Comparison of ENCODE assay signal across 25 mouse cellular contexts in the genomic region with DNA sequence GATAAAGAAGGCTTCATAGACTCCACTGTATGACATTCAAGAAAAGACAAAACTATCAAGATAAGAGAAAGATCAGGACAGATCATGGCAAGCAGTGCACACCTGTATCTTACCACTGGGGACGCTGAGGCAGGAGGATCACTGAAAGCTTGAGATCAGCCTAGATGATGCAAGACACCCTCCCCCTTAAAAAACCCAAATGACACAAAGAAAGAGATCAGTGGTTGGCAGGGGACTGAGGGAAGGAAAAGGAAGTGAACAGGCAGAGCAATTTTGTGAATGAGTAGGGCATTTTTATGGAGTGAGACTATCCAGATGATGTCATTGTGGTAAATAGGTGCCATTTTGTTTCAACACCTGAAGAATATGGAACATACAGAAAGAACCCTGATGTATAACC. TPM values are rescaled to one million over a fixed set of nuclear protein-coding genes. Genes with fewer than 3 reads are reported as not detected.
DNase-seq lines count a peak whose midpoint lies in the region; ATAC-seq and TF ChIP-seq lines count a peak whose summit lies in the region.
"Had no signal": no experiment of that assay in that cellular context is flagged by ENCODE, and none has a peak within 500 bp of the region (broad histone marks: within the 10 kb centered on the region; RNA-seq: fewer than 3 reads in every experiment).

No protein-coding gene starts in this region.

- H3K4me2 ChIP-seq in midbrain, embryonic 13.5 days (replicated peaks), result no peak overlapping the region
- H3K4me2 ChIP-seq: heart, embryonic 11.5 days; heart, embryonic 15.5 days; hindbrain, embryonic 14.5 days had no signal

- TF ChIP-seq CTCF in C2C12 (IDR thresholded peaks at IDR 0.05; ENCODE audit: control insufficient read depth, insufficient read depth, insufficient read length), result no peak
- TF ChIP-seq CTCF in embryonic fibroblast, embryonic 13.5 days (IDR thresholded peaks at IDR 0.05; ENCODE audit: borderline replicate concordance, insufficient read depth, low read length), result no peak

- ATAC-seq in midbrain, embryonic 13.5 days, result no peak
- ATAC-seq: forebrain, embryonic 14.5 days; forebrain, postnatal 0 days; hindbrain, postnatal 0 days; inflammation-experienced regulatory T-cells, adult 6 months; intestine, embryonic 16.5 days had no signal

- peak overlapping the region; percentile 57; the same call in 1 of the 2 replicates for H3K27ac ChIP-seq in embryonic fibroblast, embryonic 13.5 days (ENCODE audit: insufficient read depth, low read length)
- H3K27ac ChIP-seq in midbrain, embryonic 13.5 days, result no peak overlapping the region
- H3K27ac ChIP-seq: hindbrain, embryonic 14.5 days; hindbrain, postnatal 0 days had no signal

- intact Hi-C loops in left cerebral cortex, postnatal 14 days (cut with DNase I), result no loop called here

- peak; percentile 79 for DNase-seq in 3T3-L1 (ENCODE audit: low read depth, low spot score)
- no peak for DNase-seq in adrenal gland, postnatal 14 days
- no peak for DNase-seq in left cerebral cortex, postnatal 14 days (ENCODE audit: low spot score in 2 of 2)
- DNase-seq: adrenal gland, adult 2 months; adrenal gland, postnatal 25 days; cerebellum, adult 11-12 months; cerebellum, adult 8-10 months; cerebellum, postnatal 10 days; cerebellum, postnatal 36 days; forebrain, postnatal 0 days; gastrocnemius, adult 2 months; gastrocnemius, postnatal 14 days; heart, adult 11 months; heart, postnatal 10 days; heart, postnatal 36 days had no signal

- no peak for TF ChIP-seq POLR2A in embryonic fibroblast, embryonic 13.5 days (IDR thresholded peaks at IDR 0.05; ENCODE audit: low read depth, low read length)

- no peaks in the 10 kb centered on the region for H3K79me2 ChIP-seq in C2C12 (ENCODE audit: control insufficient read depth, insufficient read depth)

- H3K36me3 ChIP-seq in C2C12 (ENCODE audit: control insufficient read depth, insufficient read depth), result peaks cover 5% of the 10 kb centered on the region
- H3K36me3 ChIP-seq in midbrain, embryonic 13.5 days, result peaks cover 16% of the 10 kb centered on the region; the same call in 1 of the 2 replicates

- H3K9ac ChIP-seq in midbrain, embryonic 13.5 days (replicated peaks), result no peak overlapping the region
- H3K9ac ChIP-seq: forebrain, postnatal 0 days; hindbrain, embryonic 14.5 days had no signal

- H3K27me3 ChIP-seq in C2C12 (ENCODE audit: control insufficient read depth, insufficient read depth, insufficient read length), result no peaks in the 10 kb centered on the region
- no peaks in the 10 kb centered on the region for H3K27me3 ChIP-seq in midbrain, embryonic 13.5 days
- H3K27me3 ChIP-seq: heart, embryonic 15.5 days had no signal

- H3K9me3 ChIP-seq in midbrain, embryonic 13.5 days, result no peaks in the 10 kb centered on the region
- H3K9me3 ChIP-seq: heart, embryonic 15.5 days had no signal

- H3K4me1 ChIP-seq in embryonic fibroblast, embryonic 13.5 days (ENCODE audit: control insufficient read depth, insufficient read depth, low read length), result peaks cover 18% of the 10 kb centered on the region
- H3K4me1 ChIP-seq in midbrain, embryonic 13.5 days (replicated peaks), result no peaks in the 10 kb centered on the region

- H3K79me3 ChIP-seq in C2C12 (ENCODE audit: low read depth), result no peaks in the 10 kb centered on the region

- no peak overlapping the region for H3ac ChIP-seq in C2C12 (ENCODE audit: control insufficient read depth, insufficient read length, low read depth)

- H3K4me3 ChIP-seq in C2C12 (ENCODE audit: insufficient read depth, poor library complexity, severe bottlenecking), result no peak overlapping the region
- no peak overlapping the region for H3K4me3 ChIP-seq in embryonic fibroblast, embryonic 13.5 days (ENCODE audit: insufficient read depth, low read length)
- no peak overlapping the region for H3K4me3 ChIP-seq in midbrain, embryonic 13.5 days (replicated peaks)
- H3K4me3 ChIP-seq: gastrocnemius, adult 2 months; heart, embryonic 15.5 days had no signal

- 97% methylated on average over 1 of the region's 1 CpGs for WGBS in midbrain, embryonic 13.5 days

TF ChIP-seq in C2C12, 6 proteins besides CTCF, POLR2A, EP300 and RAD21:
- TF ChIP-seq MYOG (IDR thresholded peaks at IDR 0.05; ENCODE audit: control insufficient read depth, extremely low read depth, insufficient read length) (no peak), CEBPB (IDR thresholded peaks at IDR 0.05; ENCODE audit: low read depth) (peak; percentile 76)

RNA-seq across cellular contexts. Expression of a gene that starts 16.9 kb away (rescaled TPM):
- 2.2 TPM for polyA plus RNA-seq in C2C12 (2012; fragmentation: generic; extraction: Trizol)
- 8.2 and 9.7 TPM in 2 replicates for polyA plus RNA-seq in embryonic fibroblast, embryonic 13.5 days (2011; ENCODE audit: insufficient read length, low read depth, missing spikeins)
- total RNA-seq in adrenal gland, postnatal 14 days (2021), result 21.7 and 31.8 TPM in 2 replicates
- total RNA-seq in left cerebral cortex, postnatal 14 days (2021), result 100 to 1,000 TPM; 162 to 165 TPM
- 12.6 and 13.4 TPM in 2 replicates for polyA plus RNA-seq in midbrain, embryonic 13.5 days (2015; fragmentation: Nextera tagmentation; extraction: Ambion mirVana)

RNA-seq across cellular contexts. Expression of a gene that starts 24.3 kb away (rescaled TPM):
- polyA plus RNA-seq in C2C12 (2012; fragmentation: generic; extraction: Trizol), result 6.6 TPM
- polyA plus RNA-seq in embryonic fibroblast, embryonic 13.5 days (2011; ENCODE audit: insufficient read length, low read depth, missing spikeins), result 27.2 and 28.2 TPM in 2 replicates
- total RNA-seq in adrenal gland, postnatal 14 days (2021), result 22.7 and 28.7 TPM in 2 replicates
- total RNA-seq in left cerebral cortex, postnatal 14 days (2021), result 10 to 100 TPM; 53.8 to 55.0 TPM
- 12.2 and 12.4 TPM in 2 replicates for polyA plus RNA-seq in midbrain, embryonic 13.5 days (2015; fragmentation: Nextera tagmentation; extraction: Ambion mirVana)
